Mouse (Mus musculus) liver, embryonic 13.5 days (tissue): ENCODE data around the gene Pnpla8. TPM values are rescaled to one million over a fixed set of nuclear protein-coding genes. Genes with fewer than 3 reads are reported as not detected.

Experiments
- ATAC-seq: fragments of 200-750 bp; cut with Nextera tagmentation; 2 replicates; pipeline ENCODE4 v1.8.0; 2017; ENCODE audit warnings: low read depth, mild to moderate bottlenecking, moderate number of reproducible peaks, moderate library complexity
- DNase-seq: peaks from one replicate; pipeline ENCODE4 v3.0.0; 2022
- H3K27ac ChIP-seq: fragments of 300-500 bp; sonication (generic); 2 replicates; pipeline ENCODE4 v1.5.1; 2015; ENCODE audit warnings: moderate library complexity, mild to moderate bottlenecking, inconsistent platforms
- H3K27me3 ChIP-seq: fragments of 300-500 bp; sonication (generic); 2 replicates; pipeline ENCODE4 v1.6.1; 2015; ENCODE audit warnings: mild to moderate bottlenecking, inconsistent platforms
- H3K36me3 ChIP-seq: fragments of 300-500 bp; sonication (generic); 2 replicates; pipeline ENCODE4 v1.6.1; 2015; ENCODE audit warnings: mild to moderate bottlenecking, inconsistent platforms
- H3K4me1 ChIP-seq: fragments of 300-500 bp; sonication (generic); replicated peaks from 2 replicates; pipeline ENCODE4 v1.6.1; 2015; ENCODE audit warnings: inconsistent platforms
- H3K4me2 ChIP-seq: fragments of 300-500 bp; sonication (generic); 2 replicates; pipeline ENCODE4 v1.6.1; 2015; ENCODE audit warnings: inconsistent platforms, mild to moderate bottlenecking, moderate library complexity
- H3K4me3 ChIP-seq: fragments of 300-500 bp; sonication (generic); replicated peaks from 2 replicates; pipeline ENCODE4 v1.5.1; 2015; ENCODE audit warnings: mild to moderate bottlenecking, inconsistent platforms
- H3K9ac ChIP-seq: fragments of 300-500 bp; sonication (generic); 2 replicates; pipeline ENCODE4 v1.6.1; 2015; ENCODE audit warnings: mild to moderate bottlenecking, inconsistent platforms
- H3K9me3 ChIP-seq: fragments of 300-500 bp; sonication (generic); replicated peaks from 2 replicates; pipeline ENCODE4 v1.6.1; 2016; ENCODE audit warnings: inconsistent platforms
- WGBS: fragments of 180-500 bp; shearing (Covaris S2); methylation state at CpG from one replicate; pipeline ENCODE4 v1.1.7; 2015; ENCODE audit not compliant: insufficient replicate concordance; 5-methylcytosine and 5-hydroxymethylcytosine counted together
- polyA plus RNA-seq: library from polyadenylated mRNA; unstranded; fragments of >200 nt; fragmentation: Nextera tagmentation; extraction: Ambion mirVana; gene quantifications from 2 replicates; pipeline ENCODE4 v1.2.1, GENCODE M21; 2015

Pnpla8 gene
- polyA plus RNA-seq, 1 experiment from 2014 or later, result 22.5 TPM

GRCm38 (mm10) chr12:44327452-44327851, 106.3 kb downstream of the Pnpla8 start:
- Histone ChIP-seq H3K4me2 (no peak overlapping the region), H3K4me3 (no peak overlapping the region), H3K9ac (no peak overlapping the region), H3K27me3 (peaks cover 44% of the 10 kb centered on the region), H3K9me3 (no peaks in the 10 kb centered on the region), H3K4me1 (peaks cover 9% of the 10 kb centered on the region; the same call in 1 of the 2 replicates), H3K36me3 (no peaks in the 10 kb centered on the region), H3K27ac (no peak overlapping the region)
- no peak for ATAC-seq
- WGBS, result 32% methylated on average over 6 of the region's 6 CpGs
- DNase-seq, result no peak

- 3% methylated on average over 72 of the region's 74 CpGs for WGBS
- no peak for DNase-seq
- Histone ChIP-seq H3K36me3 (no peaks in the 10 kb centered on the region), H3K4me3 (peak within 1 kb of the TSS; percentile 56), H3K9ac (no peak within 1 kb of the TSS), H3K9me3 (no peaks in the 10 kb centered on the region), H3K27ac (no peak within 1 kb of the TSS), H3K4me2 (peak within 1 kb of the TSS; percentile 72), H3K4me1 (peaks cover 9% of the 10 kb centered on the region; the same call in 1 of the 2 replicates), H3K27me3 (peaks cover 44% of the 10 kb centered on the region)
- ATAC-seq, result 0 out of 2 replicates have a peak, but pooled peaks have one; percentile 31
These were observed 107.5 kb downstream of the Pnpla8 start, which contains the start of gene Nrcam for GRCm38 (mm10) chr12:44328381-44329315. TSS of gene Nrcam (plus strand) at chr12:44328885.

- Histone ChIP-seq H3K4me1 (peaks cover 9% of the 10 kb centered on the region; the same call in 1 of the 2 replicates), H3K36me3 (no peaks in the 10 kb centered on the region), H3K9ac (no peak overlapping the region), H3K27me3 (peaks cover 44% of the 10 kb centered on the region), H3K27ac (no peak overlapping the region), H3K4me3 (peak overlapping the region; percentile 56), H3K4me2 (peak overlapping the region; percentile 72), H3K9me3 (no peaks in the 10 kb centered on the region)
- ATAC-seq (0 out of 2 replicates have a peak, but pooled peaks have one; percentile 23), DNase-seq (no peak)
- WGBS, result under 1% methylated on average over 61 of the region's 61 CpGs
These were observed 108.4 kb downstream of the Pnpla8 start for GRCm38 (mm10) chr12:44329316-44330215.

GRCm38 (mm10) chr12:44330216-44330719, 109.1 kb downstream of the Pnpla8 start:
- H3K9ac ChIP-seq, result no peak overlapping the region
- peak overlapping the region; percentile 72 for H3K4me2 ChIP-seq
- peak overlapping the region; percentile 56; the same call in 1 of the 2 replicates for H3K4me3 ChIP-seq

GRCm38 (mm10) chr12:44337136-44337640, 116.0 kb downstream of the Pnpla8 start:
- H3K36me3 ChIP-seq, result no peaks in the 10 kb centered on the region
- no peak overlapping the region for H3K4me2 ChIP-seq
- no peak for ATAC-seq
- no peak overlapping the region for H3K4me3 ChIP-seq
- no peak overlapping the region for H3K27ac ChIP-seq
- no peaks in the 10 kb centered on the region for H3K9me3 ChIP-seq
- DNase-seq, result no peak
- no peaks in the 10 kb centered on the region for H3K27me3 ChIP-seq
- H3K4me1 ChIP-seq, result no peaks in the 10 kb centered on the region
- 77% methylated on average over 2 of the region's 2 CpGs for WGBS
- H3K9ac ChIP-seq, result no peak overlapping the region

More at GRCm38 (mm10) chr12:44330216-44330719, 109.1 kb downstream of the Pnpla8 start:
- H3K27me3 ChIP-seq, result peaks cover 44% of the 10 kb centered on the region
- DNase-seq (no peak), ATAC-seq (no peak)
- peaks cover 9% of the 10 kb centered on the region; the same call in 1 of the 2 replicates for H3K4me1 ChIP-seq
- under 1% methylated on average over 9 of the region's 9 CpGs for WGBS
- no peaks in the 10 kb centered on the region for H3K9me3 ChIP-seq
- no peak overlapping the region for H3K27ac ChIP-seq
- H3K36me3 ChIP-seq, result no peaks in the 10 kb centered on the region

GRCm38 (mm10) chr12:44338195-44338622, 117.0 kb downstream of the Pnpla8 start:
- H3K4me2 ChIP-seq, result no peak overlapping the region

GRCm38 (mm10) chr12:44344075-44344474, 122.9 kb downstream of the Pnpla8 start:
- Histone ChIP-seq H3K27ac (no peak overlapping the region), H3K4me1 (no peaks in the 10 kb centered on the region), H3K9ac (no peak overlapping the region), H3K9me3 (no peaks in the 10 kb centered on the region), H3K36me3 (no peaks in the 10 kb centered on the region), H3K4me2 (no peak overlapping the region), H3K4me3 (no peak overlapping the region), H3K27me3 (no peaks in the 10 kb centered on the region)
- ATAC-seq (no peak), DNase-seq (no peak)
- 44% methylated on average over 6 of the region's 6 CpGs for WGBS

More at GRCm38 (mm10) chr12:44338195-44338622, 117.0 kb downstream of the Pnpla8 start:
- no peaks in the 10 kb centered on the region for H3K27me3 ChIP-seq
- no peak overlapping the region for H3K4me3 ChIP-seq
- 61% methylated on average over 8 of the region's 8 CpGs for WGBS
- no peak overlapping the region for H3K9ac ChIP-seq
- no peak overlapping the region for H3K27ac ChIP-seq
- no peak for ATAC-seq
- H3K4me1 ChIP-seq, result no peaks in the 10 kb centered on the region
- H3K9me3 ChIP-seq, result no peaks in the 10 kb centered on the region
- no peak for DNase-seq
- H3K36me3 ChIP-seq, result no peaks in the 10 kb centered on the region

GRCm38 (mm10) chr12:44345251-44345650, 124.1 kb downstream of the Pnpla8 start:
- Histone ChIP-seq H3K9ac (no peak overlapping the region), H3K4me2 (no peak overlapping the region), H3K27me3 (no peaks in the 10 kb centered on the region), H3K4me1 (no peaks in the 10 kb centered on the region), H3K9me3 (no peaks in the 10 kb centered on the region), H3K4me3 (no peak overlapping the region), H3K27ac (no peak overlapping the region), H3K36me3 (no peaks in the 10 kb centered on the region)
- WGBS, result 61% methylated on average over 5 of the region's 5 CpGs
- DNase-seq (no peak), ATAC-seq (no peak)

- Histone ChIP-seq H3K27ac (no peak overlapping the region), H3K4me2 (no peak overlapping the region), H3K9me3 (no peaks in the 10 kb centered on the region), H3K4me3 (no peak overlapping the region), H3K4me1 (no peaks in the 10 kb centered on the region), H3K27me3 (no peaks in the 10 kb centered on the region), H3K9ac (no peak overlapping the region), H3K36me3 (no peaks in the 10 kb centered on the region)
- no peak for DNase-seq
- WGBS, result 65% methylated on average over 3 of the region's 3 CpGs
- no peak for ATAC-seq
These were observed 125.0 kb downstream of the Pnpla8 start for GRCm38 (mm10) chr12:44346143-44346542.

- Histone ChIP-seq H3K4me2 (no peak overlapping the region), H3K27ac (no peak overlapping the region), H3K9me3 (no peaks in the 10 kb centered on the region), H3K4me1 (no peaks in the 10 kb centered on the region), H3K4me3 (no peak overlapping the region), H3K9ac (no peak overlapping the region), H3K27me3 (no peaks in the 10 kb centered on the region), H3K36me3 (no peaks in the 10 kb centered on the region)
- WGBS, result 66% methylated on average over 4 of the region's 4 CpGs
- ATAC-seq, result no peak
- no peak for DNase-seq
These were observed 133.9 kb downstream of the Pnpla8 start for GRCm38 (mm10) chr12:44355116-44355515.
